Mouse (Mus musculus): ENCODE measurements around the gene AC124108.1. TPM values are rescaled to one million over a fixed set of nuclear protein-coding genes. Genes with fewer than 3 reads are reported as not detected.

The AC124108.1 gene
- polyA plus RNA-seq, 1 experiment from 2014 or later: 3.6 TPM

DNA sequence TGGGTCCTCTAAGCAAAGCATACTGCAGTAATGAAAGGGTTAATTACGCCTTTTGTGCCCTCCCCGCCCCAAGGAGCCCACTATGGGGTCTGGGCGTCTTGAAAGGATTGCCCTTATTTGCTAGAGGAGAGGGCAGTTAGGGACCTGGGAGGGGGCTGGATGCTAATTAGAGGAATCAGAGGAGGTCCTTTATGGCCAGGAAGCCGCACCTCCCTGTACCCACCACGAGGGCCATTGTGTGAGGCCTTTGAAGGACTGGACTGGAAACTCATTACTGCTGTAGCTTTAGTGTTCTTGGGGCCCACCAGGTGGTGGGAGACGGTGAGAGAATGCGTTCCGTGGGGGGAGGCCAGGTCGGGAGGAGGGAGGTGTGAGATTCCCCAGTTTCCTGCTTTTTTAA is 6.4 kb downstream of the AC124108.1 start:
- Histone ChIP-seq H3K27me3 (ENCODE audit: control insufficient read depth, insufficient read depth, low read length) (no peaks in the 10 kb centered on the region), H3K4me1 (replicated peaks; ENCODE audit: control insufficient read depth, insufficient read depth, low read length) (peaks cover 86% of the 10 kb centered on the region), H3K9ac (no peak overlapping the region), H3K36me3 (replicated peaks; ENCODE audit: control insufficient read depth, insufficient read depth) (no peaks in the 10 kb centered on the region), H3K4me3 (replicated peaks; ENCODE audit: low read length) (no peak overlapping the region), H3K27ac (no peak overlapping the region), H3K9me3 (ENCODE audit: control insufficient read depth, low read length) (no peaks in the 10 kb centered on the region), H3K4me2 (replicated peaks) (peak overlapping the region; percentile 24)
- ATAC-seq (ENCODE audit: low FRiP score) (no peak), DNase-seq (ENCODE audit: low spot score) (no peak)
- WGBS: 1% methylated on average over 9 of the region's 9 CpGs

DNA sequence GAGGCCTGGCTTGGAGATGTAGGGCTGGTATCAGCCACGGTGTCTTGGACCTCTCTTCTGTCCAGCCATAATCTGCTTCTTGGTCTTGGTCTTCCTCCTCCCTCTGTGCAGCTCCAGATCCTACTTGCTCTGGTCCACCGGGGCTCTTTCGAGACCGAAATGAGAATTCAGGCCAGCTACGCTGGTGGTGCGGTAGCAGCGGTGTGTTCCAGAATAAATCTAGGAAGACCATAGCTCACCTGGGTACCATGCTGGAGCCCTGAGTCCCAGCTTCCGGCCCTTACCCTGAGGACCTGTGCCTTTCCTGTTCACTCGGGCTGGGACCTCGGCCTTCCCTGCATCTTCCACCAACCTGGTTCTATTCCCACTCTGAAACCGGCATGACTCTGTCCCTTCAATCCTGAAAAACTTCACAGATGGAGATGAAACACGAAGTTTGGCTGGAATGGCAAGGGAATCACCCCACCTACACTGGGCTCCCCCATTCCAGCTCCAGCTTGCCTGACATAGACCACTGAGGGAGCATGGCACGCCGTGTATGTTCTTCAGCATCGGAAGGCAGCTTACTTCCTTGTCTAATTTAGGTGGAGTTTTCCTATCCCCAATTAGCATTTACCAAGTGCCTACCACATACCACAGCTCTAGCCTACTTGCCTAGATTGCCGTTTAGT is 7.3 kb downstream of the AC124108.1 start:
- H3K4me3 ChIP-seq (replicated peaks; ENCODE audit: low read length): no peak overlapping the region
- 83% methylated on average over 16 of the region's 16 CpGs for WGBS
- H3K27me3 ChIP-seq (ENCODE audit: control insufficient read depth, insufficient read depth, low read length): no peaks in the 10 kb centered on the region
- DNase-seq (ENCODE audit: low spot score) (no peak), ATAC-seq (ENCODE audit: low FRiP score) (no peak)
- H3K36me3 ChIP-seq (replicated peaks; ENCODE audit: control insufficient read depth, insufficient read depth): no peaks in the 10 kb centered on the region
- no peak overlapping the region for H3K27ac ChIP-seq
- H3K9me3 ChIP-seq (ENCODE audit: control insufficient read depth, low read length): no peaks in the 10 kb centered on the region
- peaks cover 78% of the 10 kb centered on the region for H3K4me1 ChIP-seq (replicated peaks; ENCODE audit: control insufficient read depth, insufficient read depth, low read length)
- H3K9ac ChIP-seq: no peak overlapping the region
- H3K4me2 ChIP-seq (replicated peaks): no peak overlapping the region

GRCm38 (mm10) chr1:132199244-132199643 is 8.0 kb downstream of the AC124108.1 start:
- no peaks in the 10 kb centered on the region for H3K9me3 ChIP-seq (ENCODE audit: control insufficient read depth, low read length)
- 0 out of 2 replicates have a peak overlapping the region, but pooled peaks have one; percentile 80 for H3K27ac ChIP-seq
- DNase-seq (ENCODE audit: low spot score): no peak
- ATAC-seq (ENCODE audit: low FRiP score): no peak
- H3K9ac ChIP-seq: no peak overlapping the region
- no peak overlapping the region for H3K4me2 ChIP-seq (replicated peaks)
- peaks cover 71% of the 10 kb centered on the region for H3K4me1 ChIP-seq (replicated peaks; ENCODE audit: control insufficient read depth, insufficient read depth, low read length)
- no peaks in the 10 kb centered on the region for H3K27me3 ChIP-seq (ENCODE audit: control insufficient read depth, insufficient read depth, low read length)
- H3K4me3 ChIP-seq (replicated peaks; ENCODE audit: low read length): no peak overlapping the region
- no peaks in the 10 kb centered on the region for H3K36me3 ChIP-seq (replicated peaks; ENCODE audit: control insufficient read depth, insufficient read depth)
- 67% methylated on average over 6 of the region's 6 CpGs for WGBS

- H3K9ac ChIP-seq: 0 out of 2 replicates have a peak overlapping the region, but pooled peaks have one; percentile 18
- H3K4me3 ChIP-seq (replicated peaks; ENCODE audit: low read length): no peak overlapping the region
- H3K4me1 ChIP-seq (replicated peaks; ENCODE audit: control insufficient read depth, insufficient read depth, low read length): peaks cover 64% of the 10 kb centered on the region
- H3K4me2 ChIP-seq (replicated peaks): peak overlapping the region; percentile 48
- H3K36me3 ChIP-seq (replicated peaks; ENCODE audit: control insufficient read depth, insufficient read depth): peaks cover 6% of the 10 kb centered on the region; the same call in 1 of the 2 replicates
- WGBS: 12% methylated on average over 12 of the region's 12 CpGs
- DNase-seq (ENCODE audit: low spot score) (peak; percentile 50), ATAC-seq (ENCODE audit: low FRiP score) (no peak)
- peak overlapping the region; percentile 80 for H3K27ac ChIP-seq
- H3K27me3 ChIP-seq (ENCODE audit: control insufficient read depth, insufficient read depth, low read length): no peaks in the 10 kb centered on the region
- H3K9me3 ChIP-seq (ENCODE audit: control insufficient read depth, low read length): no peaks in the 10 kb centered on the region
Measured at GRCm38 (mm10) chr1:132199934-132200333, 8.7 kb downstream of the AC124108.1 start.

GRCm38 (mm10) chr1:132200562-132201510 is 9.6 kb downstream of the AC124108.1 start:
- Histone ChIP-seq H3K4me3 (replicated peaks; ENCODE audit: low read length) (peak overlapping the region; percentile 26), H3K9ac (peak overlapping the region; percentile 48), H3K4me1 (replicated peaks; ENCODE audit: control insufficient read depth, insufficient read depth, low read length) (peaks cover 55% of the 10 kb centered on the region), H3K36me3 (replicated peaks; ENCODE audit: control insufficient read depth, insufficient read depth) (peaks cover 13% of the 10 kb centered on the region; the same call in 1 of the 2 replicates), H3K27ac (peak overlapping the region; percentile 80), H3K27me3 (ENCODE audit: control insufficient read depth, insufficient read depth, low read length) (no peaks in the 10 kb centered on the region), H3K4me2 (replicated peaks) (peak overlapping the region; percentile 48), H3K9me3 (ENCODE audit: control insufficient read depth, low read length) (no peaks in the 10 kb centered on the region)
- DNase-seq (ENCODE audit: low spot score) (peak; percentile 65), ATAC-seq (ENCODE audit: low FRiP score) (peak; percentile 83)
- WGBS: 5% methylated on average over 11 of the region's 11 CpGs

- H3K9me3 ChIP-seq (ENCODE audit: control insufficient read depth, low read length): no peaks in the 10 kb centered on the region
- no peaks in the 10 kb centered on the region for H3K27me3 ChIP-seq (ENCODE audit: control insufficient read depth, insufficient read depth, low read length)
- H3K9ac ChIP-seq: peak overlapping the region; percentile 48
- ATAC-seq (ENCODE audit: low FRiP score) (no peak), DNase-seq (ENCODE audit: low spot score) (no peak)
- H3K36me3 ChIP-seq (replicated peaks; ENCODE audit: control insufficient read depth, insufficient read depth): peaks cover 13% of the 10 kb centered on the region; the same call in 1 of the 2 replicates
- H3K27ac ChIP-seq: peak overlapping the region; percentile 80
- peak overlapping the region; percentile 26 for H3K4me3 ChIP-seq (replicated peaks; ENCODE audit: low read length)
- peak overlapping the region; percentile 48 for H3K4me2 ChIP-seq (replicated peaks)
- peaks cover 48% of the 10 kb centered on the region for H3K4me1 ChIP-seq (replicated peaks; ENCODE audit: control insufficient read depth, insufficient read depth, low read length)
- whole genome bisulfite sequencing: 20% methylated on average over 4 of the region's 4 CpGs
Measured at GRCm38 (mm10) chr1:132201511-132201860, 10.2 kb downstream of the AC124108.1 start.

DNA sequence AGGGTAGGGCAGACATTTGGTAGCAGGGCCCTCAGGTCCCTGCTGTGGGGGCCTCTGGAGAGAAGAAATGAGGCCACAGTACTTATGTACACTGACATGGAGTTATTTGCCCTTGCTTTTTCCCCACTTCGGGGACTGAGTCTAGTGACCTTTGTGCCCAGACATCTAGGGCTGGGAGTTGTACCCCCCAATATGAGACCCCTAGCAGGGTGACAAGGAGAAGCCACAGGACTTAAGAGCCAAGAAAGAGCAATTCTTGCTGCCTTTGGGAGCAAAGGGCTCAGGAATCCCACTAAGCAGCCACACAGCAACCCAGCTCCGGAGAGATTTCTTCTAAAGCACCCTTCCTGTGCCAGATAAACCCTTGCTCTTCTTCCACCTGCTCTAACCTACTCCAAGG is 10.7 kb downstream of the AC124108.1 start:
- Histone ChIP-seq H3K9me3 (ENCODE audit: control insufficient read depth, low read length) (no peaks in the 10 kb centered on the region), H3K4me2 (replicated peaks) (peak overlapping the region; percentile 48), H3K27ac (0 out of 2 replicates have a peak overlapping the region, but pooled peaks have one; percentile 33), H3K9ac (peak overlapping the region; percentile 6; the same call in 1 of the 2 replicates), H3K27me3 (ENCODE audit: control insufficient read depth, insufficient read depth, low read length) (no peaks in the 10 kb centered on the region), H3K4me3 (replicated peaks; ENCODE audit: low read length) (no peak overlapping the region), H3K36me3 (replicated peaks; ENCODE audit: control insufficient read depth, insufficient read depth) (peaks cover 13% of the 10 kb centered on the region; the same call in 1 of the 2 replicates), H3K4me1 (replicated peaks; ENCODE audit: control insufficient read depth, insufficient read depth, low read length) (peaks cover 44% of the 10 kb centered on the region)
- no peak for ATAC-seq (ENCODE audit: low FRiP score)
- WGBS: 58% methylated on average over 2 of the region's 2 CpGs
- no peak for DNase-seq (ENCODE audit: low spot score)

DNA sequence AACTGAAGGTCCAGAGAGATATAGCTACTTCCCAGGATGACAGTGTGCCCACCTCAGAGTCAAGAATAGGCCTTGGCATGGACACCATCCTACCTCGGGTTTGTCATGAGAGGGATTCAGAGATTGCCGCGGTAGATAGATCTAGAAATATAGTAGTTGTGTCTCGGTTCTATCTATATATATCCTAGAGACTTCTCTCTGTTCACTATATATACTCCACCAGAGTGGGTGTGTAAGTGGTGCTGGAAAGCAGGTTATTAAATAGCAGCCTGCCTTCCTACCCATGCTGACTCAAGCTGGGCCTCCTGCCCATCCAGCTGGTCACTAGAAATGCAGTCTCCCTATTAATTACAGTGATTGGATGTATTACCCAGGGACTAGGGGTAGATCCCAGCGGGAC is 11.5 kb downstream of the AC124108.1 start:
- no peak overlapping the region for H3K9ac ChIP-seq
- H3K4me3 ChIP-seq (replicated peaks; ENCODE audit: low read length): no peak overlapping the region
- H3K27me3 ChIP-seq (ENCODE audit: control insufficient read depth, insufficient read depth, low read length): no peaks in the 10 kb centered on the region
- peaks cover 36% of the 10 kb centered on the region for H3K4me1 ChIP-seq (replicated peaks; ENCODE audit: control insufficient read depth, insufficient read depth, low read length)
- no peak overlapping the region for H3K4me2 ChIP-seq (replicated peaks)
- DNase-seq (ENCODE audit: low spot score) (no peak), ATAC-seq (ENCODE audit: low FRiP score) (no peak)
- no peak overlapping the region for H3K27ac ChIP-seq
- no peaks in the 10 kb centered on the region for H3K9me3 ChIP-seq (ENCODE audit: control insufficient read depth, low read length)
- H3K36me3 ChIP-seq (replicated peaks; ENCODE audit: control insufficient read depth, insufficient read depth): peaks cover 13% of the 10 kb centered on the region; the same call in 1 of the 2 replicates
- WGBS: 94% methylated on average over 5 of the region's 5 CpGs

DNA sequence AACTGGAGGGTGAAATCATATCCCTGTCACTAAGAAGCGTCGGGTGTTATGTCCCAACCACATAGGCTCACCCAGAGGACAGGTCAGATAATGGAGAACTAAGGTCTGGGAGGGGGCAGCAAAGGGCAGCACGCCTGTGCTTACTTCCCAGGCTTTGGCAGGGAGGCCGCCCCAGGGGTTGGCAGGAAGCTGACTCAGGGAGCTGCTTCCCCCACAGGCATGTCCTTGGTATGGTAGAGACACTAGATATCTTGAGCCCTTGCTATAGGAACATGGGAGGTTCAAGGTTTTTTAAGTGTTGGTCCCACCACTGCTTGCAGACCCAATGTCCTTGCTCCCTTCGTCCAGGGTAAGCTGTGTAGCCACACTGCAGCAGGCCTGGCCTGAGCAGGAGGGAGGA is 14.7 kb downstream of the AC124108.1 start:
- H3K27ac ChIP-seq: no peak overlapping the region
- no peak for DNase-seq (ENCODE audit: low spot score)
- no peaks in the 10 kb centered on the region for H3K27me3 ChIP-seq (ENCODE audit: control insufficient read depth, insufficient read depth, low read length)
- peaks cover 33% of the 10 kb centered on the region for H3K4me1 ChIP-seq (replicated peaks; ENCODE audit: control insufficient read depth, insufficient read depth, low read length)
- no peak overlapping the region for H3K4me3 ChIP-seq (replicated peaks; ENCODE audit: low read length)
- ATAC-seq (ENCODE audit: low FRiP score): no peak
- WGBS: 71% methylated on average over 5 of the region's 5 CpGs
- H3K4me2 ChIP-seq (replicated peaks): no peak overlapping the region
- H3K9ac ChIP-seq: no peak overlapping the region
- no peaks in the 10 kb centered on the region for H3K9me3 ChIP-seq (ENCODE audit: control insufficient read depth, low read length)
- peaks cover 13% of the 10 kb centered on the region; the same call in 1 of the 2 replicates for H3K36me3 ChIP-seq (replicated peaks; ENCODE audit: control insufficient read depth, insufficient read depth)
